Mouse (Mus musculus) T-helper 2 cell (primary cell): Measurements from ENCODE around the gene Olfr323.

Source experiments
- in situ Hi-C: fragments of 300-600 bp; cut with MboI, MseI; formaldehyde crosslinking; loops from one replicate; pipeline ENCODE4 v1.15.1; 2025; ENCODE audit warnings: high pct_unique_total_duplicates

The Olfr323 gene

GRCm38 (mm10) chr11:58604688-58605087 is 25.6 kb downstream of the Olfr323 start:
- in situ Hi-C loops, result no loop called here

DNA sequence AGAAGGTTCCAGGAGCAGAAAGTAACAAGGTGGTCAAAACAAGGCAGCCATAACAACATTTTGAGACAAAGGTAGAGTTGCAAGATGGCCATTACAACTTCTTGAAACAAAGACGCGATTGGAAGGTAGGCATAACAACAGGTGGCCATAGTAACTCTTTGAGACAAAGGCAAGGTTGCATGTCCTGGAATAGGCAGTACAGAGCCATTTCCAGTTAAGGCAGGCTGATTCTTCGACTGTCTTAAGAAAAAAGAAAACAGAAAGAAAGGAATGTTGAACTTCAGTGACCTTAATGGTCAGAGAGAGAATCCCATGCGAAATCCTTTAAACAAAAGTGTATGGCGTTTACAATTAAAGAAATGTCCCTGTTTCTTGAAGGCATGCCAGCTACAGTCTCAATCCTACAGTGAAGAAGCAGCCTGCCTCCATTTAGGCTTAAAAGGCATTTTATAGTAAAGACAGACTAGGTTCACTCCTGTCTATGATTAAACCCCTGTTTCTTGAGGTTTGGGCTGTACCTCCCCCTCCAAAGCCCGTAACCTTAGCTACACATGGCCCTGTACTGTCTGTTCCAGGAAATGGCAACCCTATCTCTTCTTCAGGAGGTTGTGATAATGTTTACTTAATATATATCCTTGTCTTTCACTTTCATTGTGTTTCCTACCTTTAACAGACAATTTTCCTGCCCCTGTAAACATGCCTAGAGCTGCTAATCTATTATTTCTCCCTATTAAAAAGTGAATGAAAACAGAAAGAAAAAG is 27.3 kb downstream of the Olfr323 start:
- in situ Hi-C loops, result no loop called here

- in situ Hi-C loops, result no loop called here
Observed at GRCm38 (mm10) chr11:58602062-58602461, 28.2 kb downstream of the Olfr323 start.

GRCm38 (mm10) chr11:58597837-58598236 is 32.5 kb downstream of the Olfr323 start:
- in situ Hi-C loops, result no loop called here

- in situ Hi-C loops, result no loop called here
Observed at GRCm38 (mm10) chr11:58594814-58595213, 35.5 kb downstream of the Olfr323 start, which contains the start of gene Olfr324. TSS of gene Olfr324 (plus strand) at chr11:58595114.

DNA sequence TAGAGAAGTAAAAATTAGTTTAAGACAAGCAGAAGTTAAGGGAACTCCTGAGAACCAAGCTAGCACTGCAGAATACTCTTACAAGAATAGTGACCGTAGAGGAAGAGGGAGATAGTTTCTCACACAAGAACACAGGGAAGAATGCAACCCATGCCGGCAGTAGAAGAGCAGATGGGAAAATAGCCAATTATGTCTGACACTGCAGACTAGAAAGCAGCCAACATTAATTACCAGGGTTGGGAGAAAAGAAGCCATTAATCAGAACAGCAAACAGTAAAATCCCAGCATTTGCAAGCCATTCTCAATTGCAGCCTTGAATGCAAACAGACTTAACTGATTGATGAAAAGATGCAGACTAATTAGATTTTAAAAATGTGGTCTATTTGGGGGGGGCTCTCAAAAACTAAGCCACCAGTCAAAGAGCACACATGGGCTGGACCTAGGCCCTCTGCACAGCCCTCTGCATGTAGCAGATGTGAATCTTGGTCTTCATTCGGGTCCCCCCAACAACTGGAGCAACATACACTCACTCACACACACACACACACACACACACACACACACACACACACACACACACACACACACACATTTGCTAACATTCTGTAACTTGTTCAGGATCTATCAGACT is 41.6 kb downstream of the Olfr323 start:
- in situ Hi-C loops, result no loop called here

- in situ Hi-C loops, result no loop called here
Observed at GRCm38 (mm10) chr11:58587898-58588348, 42.4 kb downstream of the Olfr323 start.

DNA sequence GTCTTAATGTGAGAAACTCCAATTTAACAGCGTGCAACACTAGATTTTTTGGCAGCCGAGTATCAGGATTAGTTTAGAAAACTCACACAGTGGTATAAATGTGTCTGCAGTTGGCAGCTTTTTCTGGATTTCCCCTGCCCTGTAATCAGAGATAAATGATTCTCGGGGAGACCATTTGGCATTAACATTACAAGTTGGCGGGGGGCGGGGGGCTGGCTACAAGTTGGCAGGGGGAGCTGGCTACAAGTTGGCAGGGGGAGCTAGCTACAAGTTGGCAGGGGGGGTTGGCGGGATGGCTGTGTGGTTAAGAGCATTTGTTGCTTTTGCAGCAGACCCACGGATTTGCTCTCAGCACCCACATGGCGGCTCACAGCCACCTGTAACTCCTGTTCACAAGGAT is 51.7 kb downstream of the Olfr323 start:
- in situ Hi-C loops, result no loop called here

DNA sequence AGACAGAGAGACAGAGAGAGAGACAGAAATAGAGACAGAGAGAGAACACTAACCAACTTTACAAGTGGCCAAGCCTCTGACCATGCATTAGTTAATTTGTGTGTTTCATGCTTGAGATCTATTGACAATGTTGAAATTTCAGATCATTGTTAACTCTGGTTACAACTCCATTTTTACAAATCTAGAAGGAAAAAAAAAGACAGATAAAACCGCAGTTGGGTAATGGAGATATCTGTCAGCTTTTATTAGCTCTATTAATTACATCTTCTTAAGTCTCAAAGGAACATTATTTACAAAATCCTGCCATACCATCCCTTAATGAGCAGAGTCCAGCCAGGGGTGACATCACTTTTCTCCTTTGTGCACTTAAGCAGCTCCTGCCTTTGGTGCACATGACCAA is 52.9 kb downstream of the Olfr323 start, which contains the start of gene Olfr325:
Olfr325 (plus strand) TSS at position 301 of the 400 bp plus-strand sequence.
- in situ Hi-C loops, result no loop called here
